Mouse (Mus musculus): ENCODE data around the gene Arl11. TPM values are rescaled to one million over a fixed set of nuclear protein-coding genes. Genes with fewer than 3 reads are reported as not detected.
A peak's percentile ranks its signal among the peaks of the same experiment; 100 is the strongest.

Gene Arl11
- polyA plus RNA-seq (2016; fragmentation: Nextera tagmentation; extraction: Ambion mirVana): 0.52 and 0.77 TPM in 2 replicates

DNA sequence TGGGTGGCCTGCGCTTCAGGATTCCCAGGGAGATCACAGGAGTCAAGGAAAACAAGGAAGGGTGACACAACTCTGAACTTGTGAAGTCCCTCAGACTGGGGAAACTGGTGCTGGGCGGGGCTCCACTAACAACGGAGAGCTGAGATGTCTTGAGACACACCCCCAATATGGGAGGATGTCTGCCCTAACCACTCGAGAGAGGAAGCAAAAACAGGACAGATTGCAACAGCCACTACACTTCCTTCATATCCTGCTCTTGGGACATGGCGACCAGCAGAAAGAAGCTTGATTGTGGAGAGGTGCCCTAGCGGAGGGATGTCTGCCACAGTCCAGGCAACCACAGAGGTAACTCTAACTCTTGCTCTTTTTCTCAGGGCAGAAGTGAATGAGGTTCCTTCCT, at the start of gene Arl11:
Gene Arl11, plus strand, starts transcription at position 161 of the 400 bp plus-strand sequence.
- Histone ChIP-seq H3K36me3 (no peaks in the 10 kb centered on the region), H3K9me3 (replicated peaks) (no peaks in the 10 kb centered on the region), H3K4me3 (no peak within 1 kb of the TSS), H3K4me1 (peaks cover 6% of the 10 kb centered on the region; the same call in 1 of the 2 replicates), H3K27me3 (no peaks in the 10 kb centered on the region), H3K4me2 (replicated peaks) (no peak within 1 kb of the TSS), H3K27ac (no peak within 1 kb of the TSS), H3K9ac (no peak within 1 kb of the TSS)
- 66% methylated on average over 6 of the region's 6 CpGs for WGBS
- ATAC-seq (ENCODE audit: low FRiP score): no peak

DNA sequence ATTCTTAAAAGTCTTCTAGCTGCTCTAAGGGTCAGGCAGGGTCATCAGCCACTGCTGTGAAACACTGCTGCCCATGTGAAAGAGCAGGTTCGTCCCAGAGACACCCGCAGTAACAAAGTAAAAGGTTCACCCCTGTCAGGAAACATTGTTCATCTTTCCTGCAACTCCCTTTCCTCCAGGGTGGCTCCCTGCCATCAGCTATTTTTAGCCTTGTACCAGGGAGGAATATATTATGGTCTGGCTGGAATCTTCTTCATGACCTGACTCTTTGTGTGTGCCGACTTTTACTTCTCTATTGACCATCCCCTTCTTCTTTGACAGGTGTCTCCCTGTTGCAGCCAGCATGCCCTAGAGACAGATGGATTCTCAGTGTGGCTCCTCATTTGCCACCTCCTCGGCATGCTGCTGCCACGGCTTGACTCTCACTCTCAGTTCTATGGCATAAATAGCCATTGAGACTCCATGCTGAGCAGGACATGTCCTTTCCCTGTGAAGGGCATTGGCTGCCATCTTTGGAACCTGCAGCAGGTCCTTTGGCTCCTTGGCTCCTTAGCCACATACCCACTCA, 41.6 kb upstream of the Arl11 start:
- Histone ChIP-seq H3K27me3 (peaks cover 11% of the 10 kb centered on the region; the same call in 1 of the 2 replicates), H3K9ac (no peak overlapping the region), H3K4me2 (replicated peaks) (no peak overlapping the region), H3K4me1 (no peaks in the 10 kb centered on the region), H3K27ac (no peak overlapping the region), H3K4me3 (no peak overlapping the region), H3K9me3 (replicated peaks) (no peaks in the 10 kb centered on the region), H3K36me3 (no peaks in the 10 kb centered on the region)
- 38% methylated on average over 5 of the region's 5 CpGs for WGBS
- no peak for ATAC-seq (ENCODE audit: low FRiP score)

DNA sequence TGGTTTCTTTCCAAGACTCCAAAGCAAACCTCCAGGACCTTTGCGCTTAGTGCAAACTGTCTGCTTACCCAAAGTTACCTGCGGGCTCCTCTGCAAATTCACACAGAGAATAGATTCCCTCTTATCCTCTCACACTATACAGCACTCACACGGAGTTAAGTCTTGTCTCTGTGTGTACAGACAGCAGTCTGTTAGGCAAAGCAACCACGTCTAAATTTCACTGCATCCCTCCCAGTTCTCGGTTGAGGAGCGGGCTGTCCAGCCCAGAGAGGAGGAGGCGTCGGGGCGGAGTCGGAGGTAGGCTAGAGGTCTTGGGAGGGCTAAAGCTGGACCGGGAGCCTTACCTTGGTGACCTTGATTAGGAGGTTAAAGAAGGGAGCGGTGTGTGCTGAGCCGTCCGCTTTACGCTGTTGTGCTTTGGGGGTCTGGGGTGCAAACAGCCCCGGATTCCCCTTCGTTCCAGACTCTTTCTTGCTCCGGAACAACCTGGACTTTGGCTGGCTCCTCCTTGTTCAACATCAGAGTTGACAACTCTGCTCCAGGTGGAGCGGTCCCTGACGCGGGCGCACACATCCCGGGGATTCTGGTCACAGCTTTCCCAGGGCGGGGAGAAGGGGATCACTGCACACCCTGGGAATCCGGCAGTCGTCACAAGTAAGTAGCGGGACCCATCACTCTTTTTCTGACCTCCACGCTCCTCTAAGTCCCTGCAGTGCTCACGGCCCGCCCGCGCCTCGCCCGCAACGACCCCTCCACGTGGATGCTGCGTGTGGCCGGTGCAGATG, 34.9 kb upstream of the Arl11 start:
- Histone ChIP-seq H3K4me1 (peaks cover 13% of the 10 kb centered on the region), H3K4me2 (replicated peaks) (peak overlapping the region; percentile 39), H3K36me3 (no peaks in the 10 kb centered on the region), H3K9me3 (replicated peaks) (no peaks in the 10 kb centered on the region), H3K4me3 (peak overlapping the region; percentile 17), H3K9ac (no peak overlapping the region), H3K27ac (no peak overlapping the region), H3K27me3 (peaks cover 39% of the 10 kb centered on the region)
- ATAC-seq (ENCODE audit: low FRiP score): no peak
- WGBS: 9% methylated on average over 38 of the region's 38 CpGs

DNA sequence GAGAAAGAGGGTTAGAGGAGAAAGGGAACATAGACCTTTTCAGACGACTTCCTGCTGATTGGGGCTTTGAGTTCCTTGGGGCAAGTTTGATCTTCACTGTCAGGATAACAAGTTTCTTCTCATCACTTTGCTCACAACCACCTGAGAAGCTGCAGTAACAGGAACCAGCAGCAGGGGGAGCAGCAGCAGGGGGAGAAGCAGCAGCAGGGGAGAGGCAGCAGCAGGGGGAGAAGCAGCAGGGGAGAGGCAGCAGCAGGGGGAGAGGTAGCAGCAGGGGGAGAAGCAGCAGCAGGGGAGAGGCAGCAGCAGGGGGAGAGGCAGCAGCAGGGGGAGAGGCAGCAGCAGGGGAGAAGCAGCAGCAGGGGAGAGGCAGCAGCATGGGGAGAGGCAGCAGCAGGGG, 32.3 kb upstream of the Arl11 start:
- ATAC-seq (ENCODE audit: low FRiP score): no peak
- Histone ChIP-seq H3K27ac (no peak overlapping the region), H3K9ac (no peak overlapping the region), H3K4me3 (no peak overlapping the region), H3K4me2 (replicated peaks) (no peak overlapping the region), H3K36me3 (no peaks in the 10 kb centered on the region), H3K9me3 (replicated peaks) (no peaks in the 10 kb centered on the region), H3K4me1 (peaks cover 13% of the 10 kb centered on the region), H3K27me3 (peaks cover 32% of the 10 kb centered on the region)
- WGBS: 46% methylated on average over 1 of the region's 1 CpGs

DNA sequence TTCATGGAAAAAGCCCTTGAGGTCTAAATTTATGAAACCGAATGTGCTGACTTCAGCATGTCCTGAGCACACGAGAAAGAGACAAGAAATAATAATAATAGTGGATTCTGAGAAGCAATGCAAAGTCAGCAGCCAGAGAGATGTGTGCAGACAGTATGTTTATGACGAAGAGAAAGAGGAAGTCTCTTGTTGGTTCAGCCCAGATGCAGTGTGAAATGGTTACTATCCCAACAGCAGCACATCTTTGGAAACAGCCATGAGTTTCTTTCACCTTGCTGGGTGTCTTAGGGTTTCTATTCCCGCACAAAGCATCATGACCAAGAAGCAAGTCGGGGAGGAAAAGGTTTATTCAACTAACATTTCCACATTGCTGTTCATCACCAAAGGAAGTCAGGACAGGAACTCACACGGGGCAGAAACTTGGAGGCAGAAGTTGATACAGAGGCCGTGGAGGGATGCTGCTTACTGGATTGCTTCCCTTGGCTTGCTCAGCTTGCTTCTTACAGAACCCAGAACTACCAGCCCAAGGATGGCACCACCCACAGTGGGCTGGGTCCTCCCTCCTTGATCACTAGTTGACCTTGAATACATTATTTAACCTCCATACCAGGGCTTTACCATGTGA, 30.8 kb upstream of the Arl11 start:
- Histone ChIP-seq H3K27ac (no peak overlapping the region), H3K4me2 (replicated peaks) (no peak overlapping the region), H3K9ac (no peak overlapping the region), H3K36me3 (no peaks in the 10 kb centered on the region), H3K9me3 (replicated peaks) (no peaks in the 10 kb centered on the region), H3K27me3 (peaks cover 28% of the 10 kb centered on the region), H3K4me3 (no peak overlapping the region), H3K4me1 (peaks cover 13% of the 10 kb centered on the region)
- no peak for ATAC-seq (ENCODE audit: low FRiP score)
- 85% methylated on average over 7 of the region's 7 CpGs for WGBS

DNA sequence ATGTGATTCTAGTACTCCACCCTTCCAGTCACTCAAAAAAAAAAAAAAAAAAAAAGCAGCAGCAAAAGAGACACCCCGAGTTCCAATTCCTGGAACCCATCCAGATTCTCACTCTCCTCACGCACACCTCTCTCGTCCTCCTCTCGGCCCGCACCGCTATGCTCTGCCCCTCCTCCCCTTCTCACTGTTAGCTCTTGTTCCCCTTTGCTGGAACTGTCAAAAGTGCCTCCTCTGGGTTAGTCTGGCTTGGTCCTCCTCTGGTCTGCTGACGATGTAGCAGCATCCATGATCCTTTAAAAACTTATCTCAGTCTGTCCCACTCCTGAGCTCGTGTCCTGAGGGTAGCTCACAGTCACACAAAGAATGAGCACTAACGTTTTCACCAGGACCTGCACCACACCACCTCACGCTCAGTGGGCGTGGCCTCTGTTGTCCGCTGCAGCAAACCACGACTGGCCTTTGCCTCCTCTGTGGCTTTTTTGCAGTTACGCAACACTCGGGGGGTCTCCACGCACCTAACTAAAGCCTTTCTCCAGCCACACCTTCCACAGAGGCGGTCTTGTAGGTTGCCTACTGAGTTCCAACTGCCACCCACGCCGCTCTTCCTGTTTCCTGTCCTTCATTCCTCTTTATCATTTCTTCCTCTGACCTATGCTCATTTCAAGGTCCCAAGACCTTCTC, 20.8 kb upstream of the Arl11 start:
- Histone ChIP-seq H3K36me3 (no peaks in the 10 kb centered on the region), H3K9ac (no peak overlapping the region), H3K27me3 (no peaks in the 10 kb centered on the region), H3K4me3 (no peak overlapping the region), H3K27ac (no peak overlapping the region), H3K9me3 (replicated peaks) (no peaks in the 10 kb centered on the region), H3K4me1 (no peaks in the 10 kb centered on the region), H3K4me2 (replicated peaks) (no peak overlapping the region)
- ATAC-seq (ENCODE audit: low FRiP score): no peak
- 72% methylated on average over 19 of the region's 19 CpGs for WGBS

DNA sequence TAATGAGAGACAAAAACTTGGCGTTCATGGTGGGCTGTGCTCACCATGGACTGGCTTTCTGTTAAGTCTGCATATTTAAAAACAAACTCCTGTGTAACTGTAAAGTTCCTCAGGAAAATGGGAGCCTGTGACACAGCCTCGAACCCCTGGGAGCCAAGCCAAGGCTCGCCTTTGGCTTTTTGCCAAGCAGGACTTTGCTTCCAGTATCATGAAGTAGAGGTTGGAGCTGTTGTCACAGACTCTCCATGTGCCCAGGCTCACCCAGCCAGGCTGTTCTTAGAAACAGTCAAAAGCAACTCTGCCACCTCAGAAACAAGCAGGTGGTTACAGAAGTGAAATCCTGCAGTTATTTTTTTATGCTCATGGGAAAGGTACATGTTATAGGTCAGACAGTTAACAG, 18.9 kb upstream of the Arl11 start:
- Histone ChIP-seq H3K4me1 (no peaks in the 10 kb centered on the region), H3K9ac (no peak overlapping the region), H3K4me3 (no peak overlapping the region), H3K27me3 (no peaks in the 10 kb centered on the region), H3K27ac (no peak overlapping the region), H3K9me3 (replicated peaks) (no peaks in the 10 kb centered on the region), H3K4me2 (replicated peaks) (no peak overlapping the region), H3K36me3 (no peaks in the 10 kb centered on the region)
- no peak for ATAC-seq (ENCODE audit: low FRiP score)
- WGBS: 76% methylated on average over 3 of the region's 3 CpGs

DNA sequence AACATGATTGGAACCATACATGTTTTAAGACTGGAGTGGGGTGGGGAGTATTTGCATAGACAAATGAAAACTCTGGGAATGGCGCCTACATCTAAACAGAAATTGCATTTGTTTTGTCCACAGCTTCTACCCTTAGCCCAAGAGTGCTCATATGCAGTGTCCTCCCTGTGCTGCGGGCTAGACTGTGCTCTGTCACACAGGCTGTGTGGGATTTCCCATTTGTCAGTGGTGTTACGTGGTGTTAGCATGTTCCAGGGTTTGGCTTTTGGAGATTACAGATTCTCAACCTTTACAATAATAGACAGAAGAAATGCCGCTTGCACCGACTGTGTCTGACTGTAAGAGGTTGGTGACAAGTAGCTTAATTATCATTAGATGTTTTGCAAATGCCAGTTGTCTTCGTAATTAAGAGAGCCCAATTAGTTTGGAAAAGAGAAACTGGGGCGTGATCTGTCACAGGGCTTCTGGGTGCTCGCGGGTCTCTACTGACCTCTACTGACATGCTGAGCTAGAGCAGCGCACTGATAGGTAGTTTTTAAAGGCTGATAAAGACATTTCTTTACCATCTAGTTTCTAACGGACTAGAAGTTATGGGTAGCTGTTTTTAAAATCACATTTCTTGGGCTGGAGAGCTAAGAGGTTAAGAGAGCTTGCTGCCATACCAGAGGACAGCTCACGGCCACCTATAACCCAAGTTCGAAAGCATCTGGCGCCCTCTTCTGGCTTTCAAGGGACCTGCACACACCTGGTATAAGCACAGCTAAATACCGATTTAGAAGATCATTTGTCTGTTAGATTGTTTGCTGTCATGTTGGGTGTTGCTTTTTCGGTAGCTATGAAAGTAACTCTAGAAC, 15.4 kb upstream of the Arl11 start:
- H3K27me3 ChIP-seq: 0 out of 2 replicates have a peak, but pooled peaks cover 4% of the 10 kb centered on the region
- no peaks in the 10 kb centered on the region for H3K36me3 ChIP-seq
- no peak for ATAC-seq (ENCODE audit: low FRiP score)
- H3K27ac ChIP-seq: no peak overlapping the region
- no peak overlapping the region for H3K4me2 ChIP-seq (replicated peaks)
- no peak overlapping the region for H3K9ac ChIP-seq
- H3K4me1 ChIP-seq: no peaks in the 10 kb centered on the region
- H3K4me3 ChIP-seq: no peak overlapping the region
- 48% methylated on average over 16 of the region's 16 CpGs for WGBS
- no peaks in the 10 kb centered on the region for H3K9me3 ChIP-seq (replicated peaks)

DNA sequence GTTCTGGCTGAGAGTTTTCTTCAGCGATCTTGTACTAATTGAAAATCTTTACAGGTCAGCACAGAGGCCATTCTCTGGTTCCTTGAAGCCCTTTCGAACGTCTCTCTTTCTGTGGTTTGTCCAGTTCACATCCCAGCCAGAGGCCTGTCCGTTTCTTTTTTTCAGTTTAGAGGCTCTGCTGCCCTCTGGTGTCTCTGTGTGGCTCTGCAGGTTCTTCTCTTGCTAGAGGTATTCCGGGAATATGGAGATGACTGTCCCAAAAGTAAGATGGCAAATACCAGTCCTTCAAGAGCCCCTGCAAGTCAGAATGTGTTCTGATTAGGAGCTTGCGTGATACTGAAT, 14.8 kb upstream of the Arl11 start:
- Histone ChIP-seq H3K27ac (no peak overlapping the region), H3K4me3 (no peak overlapping the region), H3K4me1 (no peaks in the 10 kb centered on the region), H3K4me2 (replicated peaks) (no peak overlapping the region), H3K9ac (no peak overlapping the region), H3K27me3 (0 out of 2 replicates have a peak, but pooled peaks cover 4% of the 10 kb centered on the region), H3K9me3 (replicated peaks) (no peaks in the 10 kb centered on the region), H3K36me3 (no peaks in the 10 kb centered on the region)
- no peak for ATAC-seq (ENCODE audit: low FRiP score)
- WGBS: 15% methylated on average over 6 of the region's 6 CpGs

DNA sequence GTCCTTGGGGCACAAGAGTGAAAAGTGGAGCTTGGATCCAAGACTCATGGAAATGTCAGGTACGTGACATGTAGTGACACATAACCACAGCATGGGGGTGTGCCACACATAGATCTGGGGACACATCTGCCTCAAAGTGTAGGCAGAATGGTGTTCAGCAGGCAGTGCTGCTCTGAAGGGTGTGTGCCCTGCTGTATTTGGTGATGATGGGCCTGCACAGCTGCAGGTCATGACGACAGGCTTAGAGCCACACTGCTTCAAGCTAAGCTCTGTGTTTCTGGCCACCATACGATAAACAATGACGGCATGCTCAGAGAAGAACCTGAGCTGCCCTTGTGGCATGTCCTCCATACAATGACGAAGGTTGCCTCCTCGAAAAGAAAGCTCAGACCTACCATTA, 9.7 kb upstream of the Arl11 start:
- Histone ChIP-seq H3K9ac (no peak overlapping the region), H3K4me2 (replicated peaks) (no peak overlapping the region), H3K9me3 (replicated peaks) (no peaks in the 10 kb centered on the region), H3K4me1 (no peaks in the 10 kb centered on the region), H3K4me3 (no peak overlapping the region), H3K27me3 (0 out of 2 replicates have a peak, but pooled peaks cover 4% of the 10 kb centered on the region), H3K27ac (no peak overlapping the region), H3K36me3 (no peaks in the 10 kb centered on the region)
- no peak for ATAC-seq (ENCODE audit: low FRiP score)
- 88% methylated on average over 6 of the region's 6 CpGs for WGBS

DNA sequence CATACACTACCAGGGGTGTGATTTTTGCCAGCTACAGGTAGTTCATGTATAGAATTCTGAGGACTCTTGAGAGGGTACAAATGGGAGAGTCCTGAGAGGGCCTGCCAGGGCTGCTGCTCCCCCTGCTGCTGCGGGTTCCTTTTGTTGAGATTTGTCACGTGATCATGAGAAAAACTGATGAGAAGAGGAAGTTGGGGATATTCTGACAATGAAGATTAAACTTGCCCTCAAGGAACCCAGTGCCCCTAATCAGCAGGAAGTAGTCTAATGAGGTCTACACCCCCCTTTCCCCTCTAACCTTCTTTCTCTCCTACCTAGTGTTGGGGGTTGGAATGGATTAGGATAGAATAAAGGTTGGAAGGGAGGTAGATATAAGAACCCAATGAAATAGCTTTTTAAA, 8.2 kb upstream of the Arl11 start:
- no peak for ATAC-seq (ENCODE audit: low FRiP score)
- Histone ChIP-seq H3K9me3 (replicated peaks) (no peaks in the 10 kb centered on the region), H3K27me3 (0 out of 2 replicates have a peak, but pooled peaks cover 4% of the 10 kb centered on the region), H3K4me3 (no peak overlapping the region), H3K4me2 (replicated peaks) (no peak overlapping the region), H3K4me1 (no peaks in the 10 kb centered on the region), H3K9ac (no peak overlapping the region), H3K27ac (no peak overlapping the region), H3K36me3 (no peaks in the 10 kb centered on the region)
- WGBS: 70% methylated on average over 2 of the region's 2 CpGs

All from hindbrain, embryonic 12.5 days (tissue).